Mouse (Mus musculus) limb, embryonic 11.5 days (tissue): ENCODE measurements around the gene B4galt3. TPM values are rescaled to one million over a fixed set of nuclear protein-coding genes. Genes with fewer than 3 reads are reported as not detected.
A peak's percentile ranks its signal among the peaks of the same experiment; 100 is the strongest.

Experiments
- ATAC-seq: fragments of 200-750 bp; cut with Nextera tagmentation; 2 replicates; pipeline ENCODE4 v1.8.0; 2017; ENCODE audit warnings: low read depth; ENCODE audit not compliant: insufficient number of reproducible peaks, low FRiP score, low TSS enrichment
- DNase-seq: peaks from one replicate; pipeline ENCODE4 v3.0.0-alpha.2; 2015; ENCODE audit warnings: low spot score
- H3K27ac ChIP-seq: fragments of 300-500 bp; sonication (generic); replicated peaks from 2 replicates; pipeline ENCODE4 v1.5.1; 2014; ENCODE audit warnings: low read depth, mild to moderate bottlenecking, low read length
- H3K27me3 ChIP-seq: fragments of 300-500 bp; sonication (generic); 2 replicates; pipeline ENCODE4 v1.6.1; 2014; ENCODE audit warnings: mild to moderate bottlenecking, low read length, mixed read lengths; ENCODE audit not compliant: control insufficient read depth, insufficient read depth
- H3K36me3 ChIP-seq: fragments of 300-500 bp; sonication (generic); 2 replicates; pipeline ENCODE4 v1.6.1; 2014; ENCODE audit warnings: mild to moderate bottlenecking, low read length, moderate library complexity, mixed read lengths; ENCODE audit not compliant: control insufficient read depth, insufficient read depth
- H3K4me1 ChIP-seq: fragments of 300-500 bp; sonication (generic); 2 replicates; pipeline ENCODE4 v1.6.1; 2014; ENCODE audit warnings: low read length, mixed read lengths; ENCODE audit not compliant: control insufficient read depth, insufficient read depth
- H3K4me2 ChIP-seq: fragments of 300-500 bp; sonication (generic); 2 replicates; pipeline ENCODE4 v1.6.1; 2014; ENCODE audit warnings: low read depth, mild to moderate bottlenecking, moderate library complexity; ENCODE audit not compliant: severe bottlenecking
- H3K4me3 ChIP-seq: fragments of 300-500 bp; sonication (generic); 2 replicates; pipeline ENCODE4 v1.5.1; 2014; ENCODE audit warnings: low read depth, low read length
- H3K9ac ChIP-seq: fragments of 300-500 bp; sonication (generic); 2 replicates; pipeline ENCODE4 v1.6.1; 2014; ENCODE audit warnings: mild to moderate bottlenecking, low read length
- H3K9me3 ChIP-seq: fragments of 300-500 bp; sonication (generic); 2 replicates; pipeline ENCODE4 v1.6.1; 2016; ENCODE audit warnings: low read length; ENCODE audit not compliant: control insufficient read depth
- WGBS: fragments of 180-500 bp; shearing (Covaris S2); extraction: QIAGEN DNeasy Blood & Tissue Kit; methylation state at CpG from one replicate; pipeline ENCODE4 v1.1.7; 2014; 5-methylcytosine and 5-hydroxymethylcytosine counted together
- polyA plus RNA-seq: library from polyadenylated mRNA; unstranded; fragments of >200 nt; fragmentation: Nextera tagmentation; extraction: Ambion mirVana; gene quantifications from 2 replicates; pipeline ENCODE4 v1.2.1, GENCODE M21; 2014

The B4galt3 gene
- polyA plus RNA-seq, 1 experiment from 2014 or later = 68.9 TPM

GRCm38 (mm10) chr1:171263666-171264461 lies 6.3 kb upstream of the B4galt3 start:
- DNase-seq = no peak
- Histone ChIP-seq H3K9me3 (no peaks in the 10 kb centered on the region), H3K4me2 (no peak overlapping the region), H3K36me3 (0 out of 2 replicates have a peak, but pooled peaks cover under 1% of the 10 kb centered on the region), H3K27me3 (no peaks in the 10 kb centered on the region), H3K27ac (no peak overlapping the region), H3K4me1 (no peaks in the 10 kb centered on the region), H3K9ac (no peak overlapping the region), H3K4me3 (no peak overlapping the region)
- 84% methylated on average over 3 of the region's 3 CpGs for WGBS
- no peak for ATAC-seq

- H3K27ac ChIP-seq = no peak overlapping the region
- no peaks in the 10 kb centered on the region for H3K36me3 ChIP-seq
- ATAC-seq (no peak), DNase-seq (no peak)
- H3K4me2 ChIP-seq = no peak overlapping the region
- no peaks in the 10 kb centered on the region for H3K27me3 ChIP-seq
- H3K9me3 ChIP-seq = no peaks in the 10 kb centered on the region
- WGBS = 77% methylated on average over 4 of the region's 4 CpGs
- H3K4me1 ChIP-seq = peaks cover 4% of the 10 kb centered on the region
- no peak overlapping the region for H3K4me3 ChIP-seq
- no peak overlapping the region for H3K9ac ChIP-seq
Observed at GRCm38 (mm10) chr1:171265971-171266744, 4.0 kb upstream of the B4galt3 start.

- DNase-seq (no peak), ATAC-seq (no peak)
- Histone ChIP-seq H3K4me2 (no peak overlapping the region), H3K27ac (no peak overlapping the region), H3K4me1 (peaks cover 6% of the 10 kb centered on the region), H3K27me3 (no peaks in the 10 kb centered on the region), H3K9me3 (no peaks in the 10 kb centered on the region), H3K36me3 (peaks cover 3% of the 10 kb centered on the region; the same call in 1 of the 2 replicates), H3K9ac (no peak overlapping the region), H3K4me3 (no peak overlapping the region)
- WGBS = 68% methylated on average over 1 of the region's 1 CpGs
Observed at GRCm38 (mm10) chr1:171268341-171268740, 1.8 kb upstream of the B4galt3 start.

- ATAC-seq (peak; percentile 73), DNase-seq (no peak)
- Histone ChIP-seq H3K4me1 (peaks cover 6% of the 10 kb centered on the region), H3K9me3 (no peaks in the 10 kb centered on the region), H3K27me3 (no peaks in the 10 kb centered on the region), H3K4me3 (peak overlapping the region; percentile 75), H3K4me2 (peak overlapping the region; percentile 91), H3K36me3 (peaks cover 13% of the 10 kb centered on the region; the same call in 1 of the 2 replicates), H3K9ac (peak overlapping the region; percentile 72), H3K27ac (no peak overlapping the region; the same call in 1 of the 2 replicates)
- WGBS = under 1% methylated on average over 17 of the region's 19 CpGs
Observed at GRCm38 (mm10) chr1:171270573-171270900, 409 bp downstream of the B4galt3 start.

GRCm38 (mm10) chr1:171271196-171271595 lies 1.1 kb downstream of the B4galt3 start:
- no peaks in the 10 kb centered on the region for H3K27me3 ChIP-seq
- DNase-seq = no peak
- H3K9me3 ChIP-seq = no peaks in the 10 kb centered on the region
- 47% methylated on average over 9 of the region's 9 CpGs for WGBS
- H3K9ac ChIP-seq = no peak overlapping the region; the same call in 1 of the 2 replicates
- H3K4me1 ChIP-seq = peaks cover 6% of the 10 kb centered on the region
- ATAC-seq = no peak
- no peak overlapping the region for H3K27ac ChIP-seq
- H3K4me3 ChIP-seq = peak overlapping the region; percentile 75
- H3K4me2 ChIP-seq = peak overlapping the region; percentile 91
- H3K36me3 ChIP-seq = peaks cover 18% of the 10 kb centered on the region

GRCm38 (mm10) chr1:171271622-171272021 lies 1.5 kb downstream of the B4galt3 start:
- H3K4me2 ChIP-seq = peak overlapping the region; percentile 91; the same call in 1 of the 2 replicates
- no peak for ATAC-seq
- H3K27me3 ChIP-seq = no peaks in the 10 kb centered on the region
- H3K36me3 ChIP-seq = peaks cover 20% of the 10 kb centered on the region
- no peak overlapping the region for H3K27ac ChIP-seq
- H3K9ac ChIP-seq = no peak overlapping the region
- H3K4me1 ChIP-seq = peaks cover 6% of the 10 kb centered on the region
- DNase-seq = no peak
- H3K9me3 ChIP-seq = no peaks in the 10 kb centered on the region
- H3K4me3 ChIP-seq = no peak overlapping the region
- 76% methylated on average over 10 of the region's 10 CpGs for WGBS

GRCm38 (mm10) chr1:171272086-171272485 lies 2.0 kb downstream of the B4galt3 start:
- H3K4me2 ChIP-seq = no peak overlapping the region
- no peak for ATAC-seq
- WGBS = 88% methylated on average over 3 of the region's 3 CpGs
- no peaks in the 10 kb centered on the region for H3K9me3 ChIP-seq
- no peak overlapping the region for H3K4me3 ChIP-seq
- no peaks in the 10 kb centered on the region for H3K27me3 ChIP-seq
- H3K9ac ChIP-seq = no peak overlapping the region
- H3K27ac ChIP-seq = no peak overlapping the region
- DNase-seq = no peak
- H3K36me3 ChIP-seq = peaks cover 22% of the 10 kb centered on the region
- peaks cover 6% of the 10 kb centered on the region for H3K4me1 ChIP-seq

GRCm38 (mm10) chr1:171274171-171274570 lies 4.0 kb downstream of the B4galt3 start:
- 93% methylated on average over 12 of the region's 12 CpGs for WGBS
- ATAC-seq (no peak), DNase-seq (no peak)
- H3K9me3 ChIP-seq = no peaks in the 10 kb centered on the region
- no peaks in the 10 kb centered on the region for H3K27me3 ChIP-seq
- no peak overlapping the region for H3K27ac ChIP-seq
- peaks cover 6% of the 10 kb centered on the region for H3K4me1 ChIP-seq
- H3K4me3 ChIP-seq = no peak overlapping the region
- H3K4me2 ChIP-seq = no peak overlapping the region
- peaks cover 28% of the 10 kb centered on the region for H3K36me3 ChIP-seq
- no peak overlapping the region for H3K9ac ChIP-seq
